6 mouse cellular contexts compared by ENCODE assay signal in genomic region chr10:88739074-88739473, GRCm38 (mm10). TPM values are rescaled to one million over a fixed set of nuclear protein-coding genes. Genes with fewer than 3 reads are reported as not detected.
"Had no signal": no experiment of that assay in that cellular context is flagged by ENCODE, and none has a peak within 500 bp of the region (broad histone marks: within the 10 kb centered on the region; RNA-seq: fewer than 3 reads in every experiment).

No protein-coding gene starts in this region.

RNA-seq across cellular contexts. Expression of gene Spic, which starts 54.3 kb away (rescaled TPM):
- polyA plus RNA-seq: heart, embryonic 11.5 days; hindbrain, embryonic 10.5 days; hindbrain, embryonic 11.5 days; hindbrain, embryonic 12.5 days; hindbrain, embryonic 15.5 days; hindbrain, postnatal 0 days had no signal
